Mouse (Mus musculus) hindbrain, postnatal 0 days (tissue): ENCODE data around the gene Zfp457. TPM values are rescaled to one million over a fixed set of nuclear protein-coding genes. Genes with fewer than 3 reads are reported as not detected.

Source experiments
- ATAC-seq: fragments of 200-750 bp; cut with Nextera tagmentation; 2 replicates; pipeline ENCODE4 v1.8.0; 2017; ENCODE audit warnings: mild to moderate bottlenecking, moderate TSS enrichment, moderate library complexity
- DNase-seq: peaks from one replicate; pipeline ENCODE4 v3.0.0-alpha.2; 2015; ENCODE audit warnings: low spot score
- H3K27ac ChIP-seq: fragments of 300-500 bp; sonication (generic); 2 replicates; pipeline ENCODE4 v1.5.1; 2014; ENCODE audit warnings: mild to moderate bottlenecking
- H3K27me3 ChIP-seq: fragments of 300-500 bp; sonication (generic); 2 replicates; pipeline ENCODE4 v1.6.1; 2014; ENCODE audit warnings: low read length, mixed read lengths; ENCODE audit not compliant: insufficient read depth
- H3K36me3 ChIP-seq: fragments of 300-500 bp; sonication (generic); 2 replicates; pipeline ENCODE4 v1.6.1; 2014; ENCODE audit warnings: low read length, mixed read lengths; ENCODE audit not compliant: insufficient read depth
- H3K4me1 ChIP-seq: fragments of 300-500 bp; sonication (generic); 2 replicates; pipeline ENCODE4 v1.6.1; 2014; ENCODE audit warnings: antibody characterized with exemption, low read length, mixed read lengths; ENCODE audit not compliant: insufficient read depth
- H3K4me2 ChIP-seq: fragments of 300-500 bp; sonication (generic); 2 replicates; pipeline ENCODE4 v1.6.1; 2014; ENCODE audit warnings: low read depth, mild to moderate bottlenecking, low read length, moderate library complexity, mixed read lengths
- H3K4me3 ChIP-seq: fragments of 300-500 bp; sonication (generic); 2 replicates; pipeline ENCODE4 v1.5.1; 2014; ENCODE audit warnings: low read length
- H3K9ac ChIP-seq: fragments of 300-500 bp; sonication (generic); replicated peaks from 2 replicates; pipeline ENCODE4 v1.6.1; 2014; ENCODE audit warnings: mild to moderate bottlenecking, low read length, moderate library complexity, mixed read lengths
- H3K9me3 ChIP-seq: fragments of 300-500 bp; sonication (generic); 2 replicates; pipeline ENCODE4 v1.6.1; 2016; ENCODE audit warnings: low read length, mixed read lengths
- CTCF ChIP-seq: IDR thresholded peaks from 2 replicates; pipeline ENCODE4 v1.5.1; 2016; ENCODE audit warnings: antibody characterized with exemption, control low read depth, low read depth
- WGBS: fragments of 180-500 bp; shearing (Covaris S2); extraction: QIAGEN DNeasy Blood & Tissue Kit; methylation state at CpG from one replicate; pipeline ENCODE4 v1.1.7; 2014; 5-methylcytosine and 5-hydroxymethylcytosine counted together
- polyA plus RNA-seq: library from polyadenylated mRNA; unstranded; fragments of >200 nt; fragmentation: Nextera tagmentation; extraction: Ambion mirVana; gene quantifications from 2 replicates; pipeline ENCODE4 v1.2.1, GENCODE M21; 2015
- total RNA-seq: library from RNA; depleted of rRNA; stranded (reverse); fragments of >200 nt; gene quantifications from 2 replicates; pipeline ENCODE4 v1.2.3, GENCODE M21; 2014; rRNA removed

Gene Zfp457
- total RNA-seq: 1.6 and 3.7 TPM in 2 replicates
- polyA plus RNA-seq: 0.73 and 0.81 TPM in 2 replicates

- no peaks in the 10 kb centered on the region for H3K9me3 ChIP-seq
- DNase-seq (peak; percentile 96), ATAC-seq (peak; percentile 99)
- peak within 1 kb of the TSS; percentile 77 for H3K9ac ChIP-seq
- peak; percentile 32 for TF ChIP-seq CTCF
- 8% methylated on average over 16 of the region's 16 CpGs for WGBS
- H3K4me3 ChIP-seq: peak within 1 kb of the TSS; percentile 80
- H3K36me3 ChIP-seq: no peaks in the 10 kb centered on the region
- peak within 1 kb of the TSS; percentile 82 for H3K27ac ChIP-seq
- peak within 1 kb of the TSS; percentile 84 for H3K4me2 ChIP-seq
- H3K4me1 ChIP-seq: peaks cover 6% of the 10 kb centered on the region; the same call in 1 of the 2 replicates
- no peaks in the 10 kb centered on the region for H3K27me3 ChIP-seq
These were observed at the start of gene Zfp457 for GRCm38 (mm10) chr13:67305822-67306672. Gene Zfp457 (minus strand): TSS chr13:67306485.

- Histone ChIP-seq H3K9ac (no peak overlapping the region), H3K4me1 (no peaks in the 10 kb centered on the region), H3K4me2 (no peak overlapping the region), H3K4me3 (no peak overlapping the region), H3K9me3 (no peaks in the 10 kb centered on the region), H3K27ac (no peak overlapping the region), H3K36me3 (no peaks in the 10 kb centered on the region), H3K27me3 (no peaks in the 10 kb centered on the region)
- no peak for ATAC-seq
- no peak for TF ChIP-seq CTCF
- DNase-seq: no peak
These were observed 45.6 kb upstream of the Zfp457 start for GRCm38 (mm10) chr13:67351854-67352253.

GRCm38 (mm10) chr13:67343422-67343821 is 37.1 kb upstream of the Zfp457 start:
- no peaks in the 10 kb centered on the region for H3K36me3 ChIP-seq
- 92% methylated on average over 2 of the region's 2 CpGs for WGBS
- H3K9me3 ChIP-seq: no peaks in the 10 kb centered on the region
- H3K9ac ChIP-seq: no peak overlapping the region
- no peak for ATAC-seq
- H3K4me2 ChIP-seq: no peak overlapping the region
- no peak overlapping the region for H3K27ac ChIP-seq
- no peak for DNase-seq
- H3K27me3 ChIP-seq: no peaks in the 10 kb centered on the region
- H3K4me3 ChIP-seq: no peak overlapping the region
- H3K4me1 ChIP-seq: no peaks in the 10 kb centered on the region
- TF ChIP-seq CTCF: no peak

- peak overlapping the region; percentile 21; the same call in 1 of the 2 replicates for H3K27ac ChIP-seq
- H3K4me3 ChIP-seq: peak overlapping the region; percentile 51
- H3K9ac ChIP-seq: peak overlapping the region; percentile 48
- H3K4me2 ChIP-seq: peak overlapping the region; percentile 66
- peak; percentile 19 for ATAC-seq
- H3K27me3 ChIP-seq: no peaks in the 10 kb centered on the region
- DNase-seq: peak; percentile 7
- H3K36me3 ChIP-seq: no peaks in the 10 kb centered on the region
- WGBS: 69% methylated on average over 1 of the region's 1 CpGs
- peaks cover 4% of the 10 kb centered on the region; the same call in 1 of the 2 replicates for H3K4me1 ChIP-seq
- TF ChIP-seq CTCF: no peak
- H3K9me3 ChIP-seq: no peaks in the 10 kb centered on the region; the same call in 1 of the 2 replicates
These were observed 26.6 kb upstream of the Zfp457 start for GRCm38 (mm10) chr13:67332877-67333276.

- ATAC-seq: peak; percentile 95
- no peaks in the 10 kb centered on the region for H3K27me3 ChIP-seq
- 18% methylated on average over 17 of the region's 17 CpGs for WGBS
- peak; percentile 72 for TF ChIP-seq CTCF
- H3K9ac ChIP-seq: peak within 1 kb of the TSS; percentile 48
- no peaks in the 10 kb centered on the region for H3K36me3 ChIP-seq
- DNase-seq: peak; percentile 88
- peak within 1 kb of the TSS; percentile 66 for H3K4me2 ChIP-seq
- peak within 1 kb of the TSS; percentile 21; the same call in 1 of the 2 replicates for H3K27ac ChIP-seq
- H3K4me3 ChIP-seq: peak within 1 kb of the TSS; percentile 51
- H3K9me3 ChIP-seq: no peaks in the 10 kb centered on the region; the same call in 1 of the 2 replicates
- H3K4me1 ChIP-seq: peaks cover 4% of the 10 kb centered on the region; the same call in 1 of the 2 replicates
These were observed 25.9 kb upstream of the Zfp457 start, which contains the start of gene Zfp595 for GRCm38 (mm10) chr13:67332019-67332724. Gene Zfp595 (minus strand): TSS chr13:67332570.

- peak overlapping the region; percentile 84 for H3K4me2 ChIP-seq
- no peak for TF ChIP-seq CTCF
- H3K36me3 ChIP-seq: no peaks in the 10 kb centered on the region
- ATAC-seq (peak; percentile 60), DNase-seq (peak; percentile 8)
- H3K4me3 ChIP-seq: peak overlapping the region; percentile 80
- 32% methylated on average over 5 of the region's 5 CpGs for whole genome bisulfite sequencing
- peak overlapping the region; percentile 77; the same call in 1 of the 2 replicates for H3K9ac ChIP-seq
- peak overlapping the region; percentile 82 for H3K27ac ChIP-seq
- no peaks in the 10 kb centered on the region for H3K9me3 ChIP-seq
- no peaks in the 10 kb centered on the region for H3K27me3 ChIP-seq
- peaks cover 6% of the 10 kb centered on the region; the same call in 1 of the 2 replicates for H3K4me1 ChIP-seq
These were observed 433 bp upstream of the Zfp457 start for GRCm38 (mm10) chr13:67306718-67307117.
